Mouse (Mus musculus) layer of hippocampus, adult 2 months (tissue): ENCODE results near the gene Fgf9. TPM values are rescaled to one million over a fixed set of nuclear protein-coding genes. Genes with fewer than 3 reads are reported as not detected.

ENCODE experiments used
- DNase-seq, 2 experiments: peaks; one replicate each; pipeline ENCODE4 v3.0.0; 2022; ENCODE audit warnings: low spot score in 2 of 2
- H3K27ac ChIP-seq: fragments of 200-600 bp; 2 replicates; pipeline ENCODE4 v1.8.1; 2022
- H3K4me3 ChIP-seq: fragments of 200-600 bp; 2 replicates; pipeline ENCODE4 v1.8.1; 2022; ENCODE audit warnings: mild to moderate bottlenecking
- CTCF ChIP-seq: fragments of 200-600 bp; conservative IDR thresholded peaks from 2 replicates; pipeline ENCODE4 v1.8.1; 2022; ENCODE audit warnings: antibody characterized with exemption, mild to moderate bottlenecking, moderate library complexity
- total RNA-seq, 2 experiments: library from RNA; stranded (reverse); gene quantifications; 2 replicates each; pipeline ENCODE4 v1.2.3; 2021

The Fgf9 gene
- total RNA-seq, 2 experiments from 2014 or later, result 16.3 to 17.1 TPM

DNA sequence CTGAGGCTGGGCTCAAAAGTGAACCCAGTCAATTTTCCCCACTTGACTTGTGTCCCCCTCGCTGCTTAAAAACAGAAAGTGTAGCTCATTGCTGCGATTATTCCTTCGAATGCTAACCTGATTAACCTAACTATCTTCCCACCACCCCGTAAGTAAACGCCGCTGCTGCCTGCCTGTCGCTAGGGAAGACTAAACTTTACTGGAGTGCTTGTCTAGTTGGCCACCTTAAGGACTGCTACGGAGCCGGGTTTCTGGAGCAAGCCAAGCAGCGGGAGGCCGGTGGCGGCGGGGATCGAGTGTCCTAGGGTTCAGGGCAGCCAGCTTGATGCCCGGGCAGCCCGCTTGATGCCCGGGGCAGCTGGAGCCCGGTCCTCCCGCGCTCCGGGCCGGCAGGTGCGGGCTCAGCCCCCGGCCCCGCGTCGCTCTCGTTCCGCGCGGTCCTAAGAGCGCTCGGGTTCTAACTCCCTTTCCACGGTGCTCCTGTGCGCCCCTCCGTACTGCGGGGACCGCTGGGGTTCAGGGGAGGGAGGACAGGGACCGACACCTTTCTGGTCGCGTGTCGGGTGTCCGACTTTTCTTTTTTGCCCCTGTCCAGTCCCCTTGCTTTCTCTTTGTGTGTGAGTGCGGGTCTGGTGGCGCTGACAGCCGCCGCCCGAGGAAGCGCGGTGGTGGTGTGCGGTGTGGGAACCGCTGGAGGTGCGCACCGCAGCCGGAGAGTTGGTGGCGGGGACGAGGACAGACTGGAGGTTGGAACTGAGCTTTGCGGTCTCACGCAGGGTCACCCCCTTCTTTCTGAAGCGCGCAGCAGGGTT, 4.5 kb downstream of the Fgf9 start:
- no peak for TF ChIP-seq CTCF
- Histone ChIP-seq H3K27ac (peak overlapping the region; percentile 92), H3K4me3 (peak overlapping the region; percentile 78)
- peak in 1 of 2 experiments; percentile 37 for DNase-seq

DNA sequence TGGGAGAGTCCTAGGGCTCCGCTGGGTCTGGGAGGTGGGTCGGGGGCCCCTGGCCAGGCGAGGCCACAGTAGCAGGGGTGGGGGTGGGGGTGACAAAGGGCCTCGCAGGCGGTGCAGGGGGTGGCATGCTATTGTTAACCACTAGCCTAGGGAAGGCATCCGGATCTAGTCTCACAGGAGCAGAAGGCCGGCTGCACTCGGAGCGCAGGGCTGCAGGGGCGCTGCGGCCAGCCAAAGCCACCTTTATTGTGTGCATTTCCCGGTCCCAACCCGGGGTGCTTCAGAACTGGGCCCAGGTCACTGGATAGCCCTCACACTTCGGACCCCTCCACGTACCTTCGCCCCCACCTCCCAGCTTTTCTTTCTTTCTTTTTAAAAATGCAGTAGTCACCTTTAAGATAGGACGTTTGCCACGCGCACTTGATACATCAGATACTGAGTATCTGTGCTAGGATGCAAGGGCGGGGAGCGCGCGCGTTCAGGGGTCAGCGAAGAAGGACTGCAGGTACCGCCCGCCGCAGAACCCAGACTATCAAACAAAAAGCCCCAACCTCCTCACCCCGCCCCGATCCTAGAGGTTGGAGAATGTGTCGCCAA, 5.2 kb downstream of the Fgf9 start:
- Histone ChIP-seq H3K27ac (peak overlapping the region; percentile 92), H3K4me3 (peak overlapping the region; percentile 78)
- DNase-seq, result peak in 1 of 2 experiments; percentile 18
- TF ChIP-seq CTCF, result peak; percentile 27; the same call in 1 of the 2 replicates

DNA sequence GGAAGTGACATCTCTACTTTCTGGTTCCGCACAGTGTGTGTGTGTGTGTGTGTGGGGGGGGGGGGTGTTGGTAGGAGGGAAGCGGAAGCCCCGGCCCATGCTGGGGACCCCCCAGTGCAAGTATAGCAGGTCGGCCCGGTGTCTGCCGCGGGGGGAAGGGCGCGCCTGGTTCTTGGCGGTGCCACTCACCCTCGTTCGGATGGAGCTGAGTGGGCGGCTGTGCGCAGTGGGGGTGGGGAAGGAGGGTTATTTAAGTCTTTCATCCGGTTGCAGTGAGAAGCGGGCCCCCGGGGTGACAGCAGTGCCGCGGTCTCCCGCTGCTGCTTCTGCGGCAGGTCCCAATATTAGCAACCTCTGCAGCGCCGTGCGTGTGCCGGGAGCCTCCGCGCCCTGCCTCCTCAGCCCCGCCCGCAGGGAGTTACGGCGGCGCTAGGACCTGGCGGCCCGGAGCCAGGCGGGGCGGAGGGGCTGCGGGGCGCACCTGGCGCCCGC, 5.7 kb downstream of the Fgf9 start:
- peak; percentile 45 to 68 for DNase-seq
- TF ChIP-seq CTCF, result no peak

GRCm38 (mm10) chr14:58076726-58077255, 6.4 kb downstream of the Fgf9 start:
- H3K27ac ChIP-seq, result peak overlapping the region; percentile 92
- H3K4me3 ChIP-seq, result peak overlapping the region; percentile 78
- DNase-seq, result peak in 1 of 2 experiments; percentile 20
- no peak for TF ChIP-seq CTCF

More for the DNA sequence above, 5.7 kb downstream of the Fgf9 start:
- Histone ChIP-seq H3K4me3 (peak overlapping the region; percentile 78), H3K27ac (peak overlapping the region; percentile 92)

DNA sequence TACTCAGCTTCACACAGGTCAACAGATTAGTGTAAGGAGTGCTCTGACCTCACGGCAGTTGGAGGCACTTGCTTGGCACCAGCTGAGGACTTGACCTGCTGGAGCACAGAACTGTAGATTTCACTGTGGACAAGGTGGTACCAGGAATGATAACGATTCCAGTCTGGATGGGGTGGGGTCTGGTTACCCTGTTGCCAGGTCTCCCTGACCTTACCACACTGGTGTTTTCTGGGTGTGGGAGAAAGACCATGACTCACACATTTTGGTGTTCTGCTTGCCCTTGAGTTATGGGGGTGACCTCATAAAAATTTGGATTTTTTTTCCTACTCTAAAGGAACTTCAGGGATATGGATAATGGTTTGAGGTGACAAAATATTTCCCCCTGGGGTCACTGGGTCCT, 9.1 kb downstream of the Fgf9 start:
- Histone ChIP-seq H3K27ac (no peak overlapping the region), H3K4me3 (no peak overlapping the region)
- no peak for DNase-seq
- TF ChIP-seq CTCF, result no peak

GRCm38 (mm10) chr14:58081955-58082354, 11.6 kb downstream of the Fgf9 start:
- no peak for DNase-seq
- no peak overlapping the region for H3K27ac ChIP-seq
- no peak overlapping the region for H3K4me3 ChIP-seq
- no peak for TF ChIP-seq CTCF

DNA sequence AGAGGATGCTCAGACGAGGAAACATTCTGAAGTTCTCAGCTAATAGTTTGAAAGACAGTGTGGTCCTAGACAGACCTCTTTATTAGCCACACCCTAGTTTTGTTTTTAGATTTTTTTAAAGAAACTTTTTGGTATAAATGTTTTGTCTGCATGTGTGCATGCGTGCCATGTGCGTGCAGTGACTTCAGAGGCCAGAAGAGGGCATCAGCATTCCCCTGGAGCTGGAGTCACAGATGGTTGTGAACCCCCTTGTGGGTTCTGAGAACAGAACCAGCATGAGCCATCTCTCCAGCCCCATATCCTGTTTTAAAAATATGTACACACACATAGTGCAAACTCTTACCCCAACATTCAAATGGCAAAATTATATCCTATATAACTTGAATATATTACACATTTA, 13.9 kb downstream of the Fgf9 start:
- H3K4me3 ChIP-seq, result no peak overlapping the region
- H3K27ac ChIP-seq, result no peak overlapping the region
- peak; percentile 40 for TF ChIP-seq CTCF
- DNase-seq, result no peak

GRCm38 (mm10) chr14:58087326-58087725, 17.0 kb downstream of the Fgf9 start:
- Histone ChIP-seq H3K27ac (no peak overlapping the region), H3K4me3 (no peak overlapping the region)
- no peak for DNase-seq
- TF ChIP-seq CTCF, result no peak

GRCm38 (mm10) chr14:58089486-58089885, 19.1 kb downstream of the Fgf9 start:
- no peak for DNase-seq
- no peak for TF ChIP-seq CTCF
- Histone ChIP-seq H3K27ac (no peak overlapping the region), H3K4me3 (no peak overlapping the region)

- H3K27ac ChIP-seq, result no peak overlapping the region
- no peak for TF ChIP-seq CTCF
- DNase-seq, result no peak
- H3K4me3 ChIP-seq, result no peak overlapping the region
These were observed 21.0 kb downstream of the Fgf9 start for GRCm38 (mm10) chr14:58091321-58091720.

DNA sequence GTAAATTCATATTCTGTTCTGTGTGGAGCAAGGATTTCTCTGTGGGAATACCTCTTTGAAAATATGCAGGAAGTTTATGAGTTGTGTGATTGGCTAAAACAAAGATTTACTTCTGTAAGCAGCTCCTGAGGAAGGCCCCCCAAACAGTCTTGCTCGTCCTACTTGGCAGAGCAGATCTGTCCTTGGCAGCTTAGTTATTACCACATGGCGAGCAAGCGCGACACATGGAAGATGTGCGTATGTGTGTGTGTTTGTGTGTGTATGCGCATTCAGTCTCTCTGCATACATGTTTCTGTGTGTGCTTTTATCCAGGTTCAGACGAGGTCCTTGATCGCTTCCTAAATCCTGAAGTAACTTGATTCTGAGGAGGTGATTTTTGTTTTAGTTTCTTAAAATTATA, 29.3 kb downstream of the Fgf9 start:
- no peak for DNase-seq
- H3K4me3 ChIP-seq, result no peak overlapping the region
- no peak for TF ChIP-seq CTCF
- H3K27ac ChIP-seq, result no peak overlapping the region

DNA sequence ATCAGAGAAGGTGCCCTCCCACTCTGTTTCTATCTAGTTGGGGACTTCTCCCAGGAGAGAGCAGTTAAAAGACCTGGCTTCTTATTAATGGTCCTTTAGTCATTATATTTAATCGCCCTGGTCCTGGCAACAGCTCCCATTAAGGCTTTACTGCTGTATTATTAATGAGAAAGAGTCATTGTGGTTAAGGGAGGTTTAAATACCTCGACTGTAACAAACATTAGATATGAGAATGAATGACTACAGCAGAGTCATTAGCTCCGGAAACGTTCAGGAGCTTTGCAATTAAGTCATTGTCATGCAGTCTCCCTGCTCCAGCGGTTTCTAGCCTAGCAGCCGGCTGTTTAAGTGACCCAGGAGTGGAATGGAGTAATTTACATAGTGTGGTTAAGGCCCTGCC, 31.0 kb downstream of the Fgf9 start:
- no peak for TF ChIP-seq CTCF
- DNase-seq, result no peak
- no peak overlapping the region for H3K27ac ChIP-seq
- no peak overlapping the region for H3K4me3 ChIP-seq

GRCm38 (mm10) chr14:58104266-58104665, 33.9 kb downstream of the Fgf9 start:
- Histone ChIP-seq H3K4me3 (no peak overlapping the region), H3K27ac (no peak overlapping the region)
- TF ChIP-seq CTCF, result no peak
- no peak for DNase-seq
